Mouse (Mus musculus) liver, embryonic 11.5 days (tissue): ENCODE measurements around the gene Abcb9. TPM values are rescaled to one million over a fixed set of nuclear protein-coding genes. Genes with fewer than 3 reads are reported as not detected.

Experiments used
- ATAC-seq: fragments of 200-750 bp; cut with Nextera tagmentation; replicated peaks from 2 replicates; pipeline ENCODE4 v1.8.0; 2017; ENCODE audit warnings: moderate number of reproducible peaks, mild to moderate bottlenecking, moderate TSS enrichment, moderate library complexity; ENCODE audit not compliant: low FRiP score
- DNase-seq: peaks from one replicate; pipeline ENCODE4 v3.0.0-alpha.2; 2017; ENCODE audit warnings: low spot score
- H3K27ac ChIP-seq: fragments of 300-500 bp; sonication (generic); 2 replicates; pipeline ENCODE4 v1.5.1; 2014; ENCODE audit warnings: mild to moderate bottlenecking, low read depth, low read length, control low read depth
- H3K27me3 ChIP-seq: fragments of 300-500 bp; sonication (generic); replicated peaks from 2 replicates; pipeline ENCODE4 v1.6.1; 2014; ENCODE audit warnings: low read length, mixed read lengths; ENCODE audit not compliant: control insufficient read depth, insufficient read depth
- H3K36me3 ChIP-seq: fragments of 300-500 bp; sonication (generic); 2 replicates; pipeline ENCODE4 v1.6.1; 2014; ENCODE audit warnings: mild to moderate bottlenecking, low read length, moderate library complexity, mixed read lengths; ENCODE audit not compliant: control insufficient read depth, insufficient read depth
- H3K4me1 ChIP-seq: fragments of 300-500 bp; sonication (generic); replicated peaks from 2 replicates; pipeline ENCODE4 v1.6.1; 2014; ENCODE audit warnings: low read length, mixed read lengths; ENCODE audit not compliant: control insufficient read depth, insufficient read depth
- H3K4me2 ChIP-seq: fragments of 300-500 bp; sonication (generic); 2 replicates; pipeline ENCODE4 v1.6.1; 2014; ENCODE audit warnings: mild to moderate bottlenecking, control low read depth, moderate library complexity
- H3K4me3 ChIP-seq: fragments of 300-500 bp; sonication (generic); 2 replicates; pipeline ENCODE4 v1.5.1; 2014; ENCODE audit warnings: low read depth, low read length, control low read depth
- H3K9ac ChIP-seq: fragments of 300-500 bp; sonication (generic); 2 replicates; pipeline ENCODE4 v1.6.1; 2014; ENCODE audit warnings: low read depth, low read length, control low read depth
- H3K9me3 ChIP-seq: fragments of 300-500 bp; sonication (generic); 2 replicates; pipeline ENCODE4 v1.6.1; 2016; ENCODE audit warnings: low read length, inconsistent platforms, mixed read lengths; ENCODE audit not compliant: control insufficient read depth
- WGBS: fragments of 180-500 bp; shearing (Covaris S2); extraction: QIAGEN DNeasy Blood & Tissue Kit; methylation state at CpG from one replicate; pipeline ENCODE4 v1.1.7; 2014; 5-methylcytosine and 5-hydroxymethylcytosine counted together
- polyA plus RNA-seq: library from polyadenylated mRNA; unstranded; fragments of >200 nt; fragmentation: Nextera tagmentation; extraction: Ambion mirVana; gene quantifications from 2 replicates; pipeline ENCODE4 v1.2.1, GENCODE M21; 2014

The Abcb9 gene
- 4.1 and 4.8 TPM in 2 replicates for polyA plus RNA-seq

GRCm38 (mm10) chr5:124095596-124096232, at the start of gene Abcb9:
Gene Abcb9 (minus strand): TSS chr5:124095798.
- Histone ChIP-seq H3K9ac (peak within 1 kb of the TSS; percentile 73), H3K4me3 (peak within 1 kb of the TSS; percentile 60), H3K27ac (peak within 1 kb of the TSS; percentile 39; the same call in 1 of the 2 replicates), H3K9me3 (no peaks in the 10 kb centered on the region), H3K36me3 (no peaks in the 10 kb centered on the region), H3K4me1 (peaks cover 29% of the 10 kb centered on the region), H3K27me3 (no peaks in the 10 kb centered on the region; the same call in 1 of the 2 replicates), H3K4me2 (peak within 1 kb of the TSS; percentile 92)
- peak; percentile 83 for ATAC-seq
- under 1% methylated on average over 42 of the region's 42 CpGs for WGBS
- DNase-seq, result peak; percentile 99

- Histone ChIP-seq H3K9ac (no peak overlapping the region), H3K4me1 (no peaks in the 10 kb centered on the region; the same call in 1 of the 2 replicates), H3K4me3 (no peak overlapping the region), H3K27ac (no peak overlapping the region), H3K36me3 (peaks cover 27% of the 10 kb centered on the region), H3K9me3 (no peaks in the 10 kb centered on the region), H3K27me3 (no peaks in the 10 kb centered on the region), H3K4me2 (no peak overlapping the region)
- 82% methylated on average over 7 of the region's 7 CpGs for WGBS
- ATAC-seq, result no peak
- DNase-seq, result no peak
Measured at GRCm38 (mm10) chr5:124138066-124138465, 42.5 kb upstream of the Abcb9 start.

GRCm38 (mm10) chr5:124134261-124134660, 38.7 kb upstream of the Abcb9 start:
- H3K9me3 ChIP-seq, result no peaks in the 10 kb centered on the region
- 87% methylated on average over 5 of the region's 5 CpGs for WGBS
- DNase-seq (no peak), ATAC-seq (no peak)
- H3K4me3 ChIP-seq, result no peak overlapping the region
- H3K9ac ChIP-seq, result no peak overlapping the region
- H3K27ac ChIP-seq, result no peak overlapping the region
- peaks cover 23% of the 10 kb centered on the region for H3K36me3 ChIP-seq
- H3K4me1 ChIP-seq, result no peaks in the 10 kb centered on the region; the same call in 1 of the 2 replicates
- no peak overlapping the region for H3K4me2 ChIP-seq
- no peaks in the 10 kb centered on the region for H3K27me3 ChIP-seq

- Histone ChIP-seq H3K4me1 (no peaks in the 10 kb centered on the region), H3K4me3 (no peak overlapping the region), H3K4me2 (no peak overlapping the region), H3K9me3 (no peaks in the 10 kb centered on the region), H3K27ac (no peak overlapping the region), H3K36me3 (peaks cover 36% of the 10 kb centered on the region), H3K9ac (no peak overlapping the region), H3K27me3 (no peaks in the 10 kb centered on the region)
- 81% methylated on average over 11 of the region's 11 CpGs for WGBS
- no peak for ATAC-seq
- no peak for DNase-seq
Measured at GRCm38 (mm10) chr5:124125093-124125492, 29.5 kb upstream of the Abcb9 start.

GRCm38 (mm10) chr5:124122357-124122756, 26.8 kb upstream of the Abcb9 start:
- WGBS, result 88% methylated on average over 18 of the region's 18 CpGs
- ATAC-seq, result no peak
- Histone ChIP-seq H3K36me3 (peaks cover 36% of the 10 kb centered on the region), H3K9ac (no peak overlapping the region), H3K9me3 (no peaks in the 10 kb centered on the region), H3K27me3 (no peaks in the 10 kb centered on the region), H3K27ac (no peak overlapping the region), H3K4me2 (no peak overlapping the region), H3K4me3 (no peak overlapping the region), H3K4me1 (no peaks in the 10 kb centered on the region; the same call in 1 of the 2 replicates)
- no peak for DNase-seq

GRCm38 (mm10) chr5:124119204-124119603, 23.6 kb upstream of the Abcb9 start:
- ATAC-seq (no peak), DNase-seq (no peak)
- WGBS, result 60% methylated on average over 5 of the region's 5 CpGs
- no peak overlapping the region for H3K9ac ChIP-seq
- no peaks in the 10 kb centered on the region for H3K9me3 ChIP-seq
- no peak overlapping the region for H3K4me2 ChIP-seq
- no peaks in the 10 kb centered on the region for H3K27me3 ChIP-seq
- H3K4me1 ChIP-seq, result peaks cover 16% of the 10 kb centered on the region
- no peak overlapping the region for H3K27ac ChIP-seq
- no peak overlapping the region for H3K4me3 ChIP-seq
- H3K36me3 ChIP-seq, result peaks cover 32% of the 10 kb centered on the region

- WGBS, result under 1% methylated on average over 64 of the region's 64 CpGs
- Histone ChIP-seq H3K4me3 (peak within 1 kb of the TSS; percentile 93), H3K27ac (peak within 1 kb of the TSS; percentile 84), H3K9me3 (no peaks in the 10 kb centered on the region), H3K36me3 (peaks cover 26% of the 10 kb centered on the region), H3K9ac (peak within 1 kb of the TSS; percentile 98), H3K4me1 (peaks cover 24% of the 10 kb centered on the region), H3K4me2 (peak within 1 kb of the TSS; percentile 77), H3K27me3 (no peaks in the 10 kb centered on the region)
- DNase-seq (peak; percentile 81), ATAC-seq (no peak)
Measured at GRCm38 (mm10) chr5:124115990-124116845, 20.6 kb upstream of the Abcb9 start, which contains the start of gene Arl6ip4. Gene Arl6ip4 (plus strand): TSS chr5:124116089.

GRCm38 (mm10) chr5:124115531-124115930, 19.9 kb upstream of the Abcb9 start:
- WGBS, result 19% methylated on average over 7 of the region's 7 CpGs
- DNase-seq, result no peak
- no peaks in the 10 kb centered on the region for H3K27me3 ChIP-seq
- H3K4me1 ChIP-seq, result peaks cover 25% of the 10 kb centered on the region
- peak overlapping the region; percentile 93 for H3K4me3 ChIP-seq
- no peaks in the 10 kb centered on the region for H3K9me3 ChIP-seq
- H3K36me3 ChIP-seq, result peaks cover 20% of the 10 kb centered on the region
- H3K4me2 ChIP-seq, result peak overlapping the region; percentile 77
- no peak for ATAC-seq
- H3K27ac ChIP-seq, result peak overlapping the region; percentile 84
- peak overlapping the region; percentile 98 for H3K9ac ChIP-seq
